Mouse (Mus musculus): ENCODE measurements at regions not wholly inside any gene's neighbourhood (a gene's known extent, or its start where the extent isn't known, plus 50 kb on each side); places are given as distances from the start of the nearest gene placed in this dataset.
"Not testable (repeated sequence)": the region's sequence is repeated elsewhere in the genome, so short reads cannot be mapped to it uniquely, and the experiment has no call there.

DNA sequence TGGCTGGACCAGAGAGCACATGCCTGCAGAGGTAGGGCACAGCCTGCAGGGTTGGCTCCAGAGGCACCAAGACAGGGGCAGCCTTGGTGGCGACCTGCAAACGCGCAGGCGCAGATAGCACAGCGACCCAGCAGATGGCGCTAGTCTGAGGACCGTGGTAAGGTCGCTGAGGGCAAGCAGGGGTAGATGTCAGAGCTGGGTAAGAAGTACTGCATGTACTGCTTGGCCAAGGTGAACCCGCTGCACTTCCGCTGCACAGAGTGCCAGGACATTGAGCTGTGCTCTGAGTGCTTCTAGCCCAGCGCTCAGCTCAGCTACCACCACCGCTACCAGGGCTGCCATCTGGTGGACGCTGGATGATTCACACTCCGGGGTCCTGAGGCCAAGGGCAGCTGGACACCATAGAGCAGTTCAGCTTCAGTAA, 68.3 kb downstream of the Hsp90b1 start:
- H3K9ac ChIP-seq, H3K36me3 ChIP-seq, H3K4me1 ChIP-seq, H3K9me3 ChIP-seq, H3K27me3 ChIP-seq, H3K27ac ChIP-seq: not testable (repeated sequence)
- Histone ChIP-seq H3K4me2 (peak overlapping the region; percentile 54), H3K4me3 (peak overlapping the region; percentile 19)
- WGBS, result 3% methylated on average over 14 of the region's 14 CpGs
- ATAC-seq (ENCODE audit: borderline replicate concordance, extremely low read depth, low FRiP score, low TSS enrichment), result peak; percentile 82

DNA sequence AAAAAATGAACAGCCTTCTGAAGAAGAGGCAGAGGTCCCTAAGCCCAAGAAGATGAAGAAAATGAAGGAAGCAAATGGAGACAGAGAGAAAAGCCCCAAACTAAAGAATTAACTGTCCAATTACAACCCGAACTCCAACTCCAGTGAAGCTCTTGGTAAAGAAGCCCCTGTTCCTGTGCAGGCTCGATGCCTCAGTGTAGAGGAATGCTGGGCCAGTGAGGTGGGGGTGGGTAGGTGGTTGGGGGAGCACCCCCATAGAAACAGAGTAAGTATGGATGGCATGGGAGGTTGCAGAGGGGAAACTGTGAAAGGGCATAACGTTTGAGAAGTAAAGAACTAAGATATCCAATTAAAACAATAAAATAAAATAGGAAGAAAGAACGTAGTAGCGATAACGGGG, 68.8 kb downstream of the Hsp90b1 start:
- H3K4me1 ChIP-seq; H3K27ac ChIP-seq; H3K36me3 ChIP-seq; ATAC-seq (ENCODE audit: borderline replicate concordance, extremely low read depth, low FRiP score, low TSS enrichment); H3K27me3 ChIP-seq; H3K4me3 ChIP-seq; H3K9me3 ChIP-seq; H3K9ac ChIP-seq: not testable (repeated sequence)
- peak overlapping the region; percentile 54 for H3K4me2 ChIP-seq
- whole genome bisulfite sequencing, result 26% methylated on average over 6 of the region's 6 CpGs

DNA sequence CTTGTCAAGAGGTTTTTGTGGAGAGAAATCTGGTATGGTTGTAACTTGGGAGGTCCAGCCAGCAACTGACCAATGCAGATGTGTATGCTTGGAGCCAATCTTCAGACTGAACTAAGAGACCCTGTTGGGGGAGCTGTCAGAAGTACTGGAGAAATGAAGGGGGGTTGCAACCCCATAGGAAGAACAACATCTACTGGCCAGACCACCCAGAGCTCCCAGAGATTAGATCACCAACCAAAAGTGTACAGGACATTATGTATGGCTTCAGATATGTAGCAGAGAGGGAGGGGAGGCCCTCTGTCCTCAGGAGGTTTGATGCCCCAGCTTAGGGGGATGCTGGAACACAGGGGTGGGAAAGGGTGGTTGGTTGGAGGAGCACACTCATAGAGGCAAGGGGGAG, 78.6 kb downstream of the Hsp90b1 start:
- not testable (repeated sequence) for ATAC-seq (ENCODE audit: borderline replicate concordance, extremely low read depth, low FRiP score, low TSS enrichment); H3K4me1 ChIP-seq; H3K4me2 ChIP-seq; H3K9me3 ChIP-seq; H3K27me3 ChIP-seq; H3K36me3 ChIP-seq; H3K4me3 ChIP-seq; H3K27ac ChIP-seq; H3K9ac ChIP-seq

DNA sequence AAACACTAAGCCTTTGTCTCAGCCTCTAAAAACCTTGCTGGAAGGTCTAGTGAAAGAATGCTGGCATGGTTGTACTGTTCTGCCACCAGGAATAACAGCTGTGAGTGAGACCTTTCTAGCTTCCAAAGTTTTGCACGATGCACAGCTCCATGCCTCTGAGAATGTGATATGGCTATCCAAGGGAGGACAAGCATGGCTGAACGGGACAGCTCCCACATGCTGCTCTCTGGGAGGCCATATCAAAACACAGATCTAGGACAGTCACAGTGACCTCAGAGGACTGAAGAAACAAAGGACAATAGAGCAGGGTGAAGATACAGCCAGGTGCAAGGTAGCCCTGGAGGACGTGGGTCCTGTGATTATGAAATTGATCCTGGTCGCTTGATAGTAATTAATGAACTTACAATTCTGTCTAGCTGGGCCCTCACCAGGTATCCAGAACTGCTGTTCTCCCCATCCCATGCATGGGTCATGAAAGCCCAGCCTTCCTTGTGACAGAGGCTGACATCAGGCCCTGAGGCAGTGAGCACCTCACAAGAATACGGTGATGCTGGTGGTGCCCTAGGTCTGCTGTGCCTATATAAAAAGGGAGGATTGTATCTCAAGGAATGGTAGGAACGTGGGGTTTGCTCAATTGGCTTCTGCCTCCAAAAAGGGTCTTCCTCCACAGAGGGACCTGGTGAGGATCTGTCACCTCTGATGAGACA, 87.2 kb downstream of the Hsp90b1 start:
- not testable (repeated sequence) for H3K9ac ChIP-seq; H3K36me3 ChIP-seq; H3K4me1 ChIP-seq; H3K4me2 ChIP-seq; ATAC-seq (ENCODE audit: borderline replicate concordance, extremely low read depth, low FRiP score, low TSS enrichment); H3K27ac ChIP-seq; H3K4me3 ChIP-seq; H3K9me3 ChIP-seq; H3K27me3 ChIP-seq
- 75% methylated on average over 6 of the region's 6 CpGs for WGBS

DNA sequence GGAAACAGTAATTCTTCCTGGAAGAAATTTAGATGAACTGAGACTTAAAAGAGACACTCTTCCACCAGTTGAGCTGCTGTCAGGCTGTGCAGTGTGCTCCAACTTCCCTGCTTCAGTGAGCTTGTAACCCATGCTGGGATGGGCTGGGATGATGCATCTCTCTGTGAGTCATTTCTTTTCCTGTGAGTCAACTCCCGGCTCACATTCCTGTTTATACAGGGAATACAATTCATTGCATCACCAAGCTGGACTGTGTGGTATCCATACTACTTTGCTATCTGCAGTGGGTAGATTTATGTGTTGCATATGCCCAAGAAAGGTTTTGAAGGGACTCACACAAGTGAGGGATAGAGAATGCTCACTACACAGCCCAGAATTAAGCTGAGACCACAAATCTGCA, 93.0 kb downstream of the Hsp90b1 start:
- H3K4me3 ChIP-seq; H3K36me3 ChIP-seq; ATAC-seq (ENCODE audit: borderline replicate concordance, extremely low read depth, low FRiP score, low TSS enrichment); H3K9ac ChIP-seq; H3K4me2 ChIP-seq; H3K27ac ChIP-seq; H3K4me1 ChIP-seq; H3K27me3 ChIP-seq; H3K9me3 ChIP-seq: not testable (repeated sequence)
- WGBS, result 27% methylated on average over 1 of the region's 1 CpGs

DNA sequence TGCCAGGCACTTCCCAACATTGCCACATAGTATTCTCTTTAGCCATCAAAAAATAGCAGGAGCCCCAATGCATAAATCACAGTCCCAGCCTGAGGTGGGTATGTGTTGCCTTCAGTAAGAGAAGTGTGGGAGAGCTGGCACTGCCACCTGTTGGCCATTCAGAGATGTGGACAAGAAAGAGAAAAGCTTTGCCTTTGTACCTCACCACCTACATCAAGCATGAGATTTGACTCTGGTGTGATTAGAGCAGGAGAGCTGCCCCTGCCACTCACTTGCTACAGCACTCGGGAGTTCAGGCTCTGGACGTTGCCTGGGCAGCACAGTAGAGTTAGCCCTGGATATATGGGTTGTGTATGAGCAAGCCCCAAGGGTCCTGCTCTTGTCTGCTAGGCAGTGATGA, 95.3 kb downstream of the Hsp90b1 start:
- WGBS, result 60% methylated on average over 2 of the region's 2 CpGs
- not testable (repeated sequence) for H3K36me3 ChIP-seq; H3K27ac ChIP-seq; H3K4me3 ChIP-seq; H3K27me3 ChIP-seq; H3K9me3 ChIP-seq; H3K4me1 ChIP-seq; ATAC-seq (ENCODE audit: borderline replicate concordance, extremely low read depth, low FRiP score, low TSS enrichment); H3K9ac ChIP-seq; H3K4me2 ChIP-seq

DNA sequence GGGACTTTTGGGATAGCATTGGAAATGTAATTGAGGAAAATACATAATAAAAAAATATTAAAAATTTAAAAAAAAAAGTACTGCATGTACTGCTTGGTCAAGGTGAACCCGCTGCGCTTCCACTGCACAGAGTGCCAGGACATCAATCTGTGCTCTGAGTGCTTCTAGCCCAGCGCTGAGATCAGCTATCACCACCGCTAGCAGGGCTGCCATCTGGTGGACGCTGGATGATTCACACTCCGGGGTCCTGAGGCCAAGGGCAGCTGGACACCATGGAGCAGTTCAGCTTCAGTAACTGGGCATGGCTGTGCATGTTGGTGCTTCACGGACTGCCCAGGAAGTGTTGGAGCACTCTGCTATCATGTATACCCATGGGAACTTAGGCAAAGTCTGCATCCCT, 102.1 kb upstream of the Syn3 start:
- H3K27ac ChIP-seq; H3K27me3 ChIP-seq; H3K9me3 ChIP-seq; H3K4me1 ChIP-seq; H3K36me3 ChIP-seq; H3K9ac ChIP-seq; ATAC-seq (ENCODE audit: borderline replicate concordance, extremely low read depth, low FRiP score, low TSS enrichment); H3K4me3 ChIP-seq; H3K4me2 ChIP-seq: not testable (repeated sequence)
- 44% methylated on average over 7 of the region's 7 CpGs for WGBS

DNA sequence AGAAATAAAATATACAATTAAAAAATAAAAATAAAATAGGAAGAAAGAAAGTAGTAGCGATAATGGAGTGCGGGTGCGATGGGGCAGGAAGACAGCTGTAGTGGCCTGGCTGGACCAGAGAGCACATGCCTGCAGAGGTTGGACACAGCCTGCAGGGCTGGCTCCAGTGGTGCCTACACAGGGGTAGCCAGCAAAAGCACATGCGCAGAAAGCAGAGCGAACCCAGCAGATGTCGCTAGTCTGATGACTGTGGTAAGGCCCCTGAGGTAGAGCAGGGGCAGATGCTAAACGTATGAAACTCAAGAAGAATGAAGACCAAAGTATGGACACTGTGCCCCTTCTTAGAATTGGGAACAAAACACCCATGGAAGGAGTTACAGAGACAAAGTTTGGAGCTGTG, 101.3 kb upstream of the Syn3 start:
- not testable (repeated sequence) for H3K4me3 ChIP-seq; H3K9me3 ChIP-seq; H3K36me3 ChIP-seq; H3K4me1 ChIP-seq; H3K4me2 ChIP-seq; H3K27ac ChIP-seq; H3K27me3 ChIP-seq; ATAC-seq (ENCODE audit: borderline replicate concordance, extremely low read depth, low FRiP score, low TSS enrichment); H3K9ac ChIP-seq
- 91% methylated on average over 7 of the region's 7 CpGs for WGBS

DNA sequence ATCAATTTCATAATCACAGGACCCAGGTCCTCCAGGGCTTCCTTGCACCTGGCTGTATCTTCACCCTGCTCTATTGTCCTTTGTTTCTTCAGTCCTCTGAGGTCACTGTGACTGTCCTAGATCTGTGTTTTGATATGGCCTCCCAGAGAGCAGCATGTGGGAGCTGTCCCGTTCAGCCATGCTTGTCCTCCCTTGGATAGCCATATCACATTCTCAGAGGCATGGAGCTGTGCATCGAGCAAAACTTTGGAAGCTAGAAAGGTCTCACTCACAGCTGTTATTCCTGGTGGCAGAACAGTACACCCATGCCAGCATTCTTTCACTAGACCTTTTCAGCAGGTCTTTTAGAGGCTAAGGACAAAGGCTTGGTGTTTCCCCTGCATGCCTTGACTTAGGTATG, 91.5 kb upstream of the Syn3 start:
- not testable (repeated sequence) for H3K27ac ChIP-seq, H3K27me3 ChIP-seq

DNA sequence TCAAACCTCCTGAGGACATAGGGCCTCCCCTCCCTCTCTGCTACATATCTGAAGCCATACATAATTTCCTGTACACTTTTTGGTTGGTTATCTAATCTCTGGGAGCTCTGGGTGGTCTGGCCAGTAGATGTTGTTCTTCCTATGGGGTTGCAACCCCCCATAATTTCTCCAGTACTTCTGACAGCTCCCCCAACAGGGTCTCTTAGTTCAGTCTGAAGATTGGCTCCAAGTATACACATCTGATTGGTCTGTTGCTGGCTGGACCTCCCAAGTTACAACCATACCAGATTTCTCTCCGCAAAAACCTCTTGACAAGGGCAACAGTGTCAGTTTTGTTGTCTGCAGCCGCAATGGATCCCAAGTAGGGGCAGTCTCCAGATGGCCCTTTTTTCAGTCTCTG, 68.2 kb upstream of the Syn3 start:
- not testable (repeated sequence) for H3K4me1 ChIP-seq; H3K4me3 ChIP-seq; H3K27me3 ChIP-seq; ATAC-seq (ENCODE audit: borderline replicate concordance, extremely low read depth, low FRiP score, low TSS enrichment); H3K36me3 ChIP-seq; H3K9me3 ChIP-seq; H3K27ac ChIP-seq; H3K4me2 ChIP-seq; H3K9ac ChIP-seq
- 49% methylated on average over 2 of the region's 2 CpGs for WGBS

More for the DNA sequence above, 91.5 kb upstream of the Syn3 start:
- not testable (repeated sequence) for H3K9me3 ChIP-seq; ATAC-seq (ENCODE audit: borderline replicate concordance, extremely low read depth, low FRiP score, low TSS enrichment); H3K4me2 ChIP-seq; H3K9ac ChIP-seq; H3K36me3 ChIP-seq; H3K4me3 ChIP-seq; H3K4me1 ChIP-seq
- 65% methylated on average over 2 of the region's 2 CpGs for WGBS

DNA sequence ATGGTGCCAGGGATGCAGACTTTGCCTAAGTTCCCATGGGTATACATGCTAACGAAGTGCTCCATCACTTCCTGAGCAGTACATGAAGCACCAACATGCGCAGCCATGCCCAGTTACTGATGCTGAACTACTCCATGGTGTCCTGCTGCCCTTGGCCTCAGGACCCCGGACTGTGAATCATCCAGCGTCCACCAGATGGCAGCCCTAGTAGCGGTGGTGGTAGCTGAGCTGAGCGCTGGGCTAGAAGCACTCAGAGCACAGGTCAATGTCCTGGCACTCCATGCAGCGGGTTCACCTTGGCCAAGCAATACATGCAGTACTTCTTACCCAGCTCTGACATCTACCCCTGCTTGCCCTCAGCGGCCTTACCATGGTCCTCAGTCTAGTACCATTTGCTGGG, 57.1 kb upstream of the Syn3 start:
- 57% methylated on average over 8 of the region's 8 CpGs for WGBS
- Histone ChIP-seq H3K36me3 (no peaks in the 10 kb centered on the region), H3K4me1 (no peaks in the 10 kb centered on the region), H3K9ac (no peak overlapping the region), H3K4me2 (no peak overlapping the region), H3K27ac (no peak overlapping the region), H3K9me3 (no peaks in the 10 kb centered on the region), H3K4me3 (no peak overlapping the region), H3K27me3 (no peaks in the 10 kb centered on the region)
- no peak for ATAC-seq (ENCODE audit: borderline replicate concordance, extremely low read depth, low FRiP score, low TSS enrichment)

Measured in lung, embryonic 15.5 days (tissue).